Mouse (Mus musculus): ENCODE data around the gene Wnt7b. TPM values are rescaled to one million over a fixed set of nuclear protein-coding genes. Genes with fewer than 3 reads are reported as not detected.

Wnt7b gene
- polyA plus RNA-seq, 1 experiment from 2014 or later: 0.18 TPM

- WGBS (ENCODE audit: insufficient replicate concordance): 48% methylated on average over 3 of the region's 3 CpGs
- Histone ChIP-seq H3K4me1 (replicated peaks) (no peaks in the 10 kb centered on the region), H3K27ac (replicated peaks) (no peak overlapping the region), H3K9me3 (replicated peaks) (no peaks in the 10 kb centered on the region), H3K4me3 (replicated peaks) (no peak overlapping the region), H3K36me3 (replicated peaks) (no peaks in the 10 kb centered on the region), H3K4me2 (no peak overlapping the region), H3K9ac (no peak overlapping the region), H3K27me3 (peaks cover 8% of the 10 kb centered on the region)
- ATAC-seq (ENCODE audit: insufficient read depth): no peak
Observed at GRCm38 (mm10) chr15:85568402-85568801, 13.9 kb downstream of the Wnt7b start.

GRCm38 (mm10) chr15:85564966-85565365, 17.3 kb downstream of the Wnt7b start:
- 70% methylated on average over 5 of the region's 5 CpGs for WGBS (ENCODE audit: insufficient replicate concordance)

DNA sequence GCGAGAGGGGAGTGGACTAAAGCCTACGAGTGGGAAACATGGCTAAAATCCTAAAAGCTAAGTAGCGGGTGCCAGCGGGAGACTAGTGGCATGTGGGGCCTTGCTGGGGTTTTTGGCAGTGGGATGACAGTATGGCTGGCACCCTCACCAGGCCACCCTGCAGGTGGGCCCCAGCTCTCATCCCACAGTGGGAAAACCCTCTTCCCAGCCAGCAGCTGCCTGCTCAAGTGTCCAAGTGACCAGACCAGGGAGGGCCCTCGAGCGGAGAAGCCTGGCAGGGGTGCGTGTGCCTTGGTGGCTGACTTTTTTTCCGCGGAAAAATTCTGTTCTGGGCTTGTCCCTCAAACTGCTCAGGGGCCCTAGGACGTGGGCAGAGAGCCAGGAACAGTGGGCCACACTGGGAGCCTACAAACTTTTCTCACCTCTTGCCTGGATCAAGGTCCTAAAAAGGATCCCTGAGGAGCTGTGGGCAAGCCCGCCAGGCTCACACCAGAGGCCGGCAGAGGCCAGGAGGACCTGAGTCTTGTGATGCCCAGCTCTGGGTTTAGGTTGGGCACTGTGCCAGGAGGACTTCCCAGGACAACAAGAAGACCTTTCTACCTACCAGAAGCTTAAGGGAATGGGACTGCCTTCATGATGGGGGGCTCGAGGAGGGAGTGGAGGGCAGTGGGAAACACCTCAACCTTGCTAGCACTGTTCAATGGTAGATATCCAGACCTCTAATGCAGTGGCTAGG, 18.1 kb downstream of the Wnt7b start:
- WGBS (ENCODE audit: insufficient replicate concordance): 65% methylated on average over 13 of the region's 13 CpGs
- ATAC-seq (ENCODE audit: insufficient read depth): no peak
- H3K4me2 ChIP-seq: no peak overlapping the region

More at GRCm38 (mm10) chr15:85564966-85565365, 17.3 kb downstream of the Wnt7b start:
- H3K9me3 ChIP-seq (replicated peaks): no peaks in the 10 kb centered on the region
- no peaks in the 10 kb centered on the region; the same call in 1 of the 2 replicates for H3K27me3 ChIP-seq
- H3K36me3 ChIP-seq (replicated peaks): no peaks in the 10 kb centered on the region
- no peak overlapping the region for H3K4me3 ChIP-seq (replicated peaks)
- H3K4me2 ChIP-seq: no peak overlapping the region
- H3K9ac ChIP-seq: no peak overlapping the region
- no peaks in the 10 kb centered on the region for H3K4me1 ChIP-seq (replicated peaks)
- no peak for ATAC-seq (ENCODE audit: insufficient read depth)
- H3K27ac ChIP-seq (replicated peaks): no peak overlapping the region

GRCm38 (mm10) chr15:85561953-85562352, 20.3 kb downstream of the Wnt7b start:
- Histone ChIP-seq H3K27me3 (no peaks in the 10 kb centered on the region; the same call in 1 of the 2 replicates), H3K9ac (no peak overlapping the region), H3K4me2 (no peak overlapping the region), H3K4me1 (replicated peaks) (no peaks in the 10 kb centered on the region), H3K27ac (replicated peaks) (no peak overlapping the region), H3K9me3 (replicated peaks) (no peaks in the 10 kb centered on the region), H3K36me3 (replicated peaks) (no peaks in the 10 kb centered on the region), H3K4me3 (replicated peaks) (no peak overlapping the region)
- no peak for ATAC-seq (ENCODE audit: insufficient read depth)
- 74% methylated on average over 12 of the region's 12 CpGs for WGBS (ENCODE audit: insufficient replicate concordance)

More for the DNA sequence above, 18.1 kb downstream of the Wnt7b start:
- Histone ChIP-seq H3K36me3 (replicated peaks) (no peaks in the 10 kb centered on the region), H3K27ac (replicated peaks) (no peak overlapping the region), H3K4me1 (replicated peaks) (no peaks in the 10 kb centered on the region), H3K9me3 (replicated peaks) (no peaks in the 10 kb centered on the region), H3K9ac (no peak overlapping the region), H3K27me3 (no peaks in the 10 kb centered on the region; the same call in 1 of the 2 replicates), H3K4me3 (replicated peaks) (no peak overlapping the region)

DNA sequence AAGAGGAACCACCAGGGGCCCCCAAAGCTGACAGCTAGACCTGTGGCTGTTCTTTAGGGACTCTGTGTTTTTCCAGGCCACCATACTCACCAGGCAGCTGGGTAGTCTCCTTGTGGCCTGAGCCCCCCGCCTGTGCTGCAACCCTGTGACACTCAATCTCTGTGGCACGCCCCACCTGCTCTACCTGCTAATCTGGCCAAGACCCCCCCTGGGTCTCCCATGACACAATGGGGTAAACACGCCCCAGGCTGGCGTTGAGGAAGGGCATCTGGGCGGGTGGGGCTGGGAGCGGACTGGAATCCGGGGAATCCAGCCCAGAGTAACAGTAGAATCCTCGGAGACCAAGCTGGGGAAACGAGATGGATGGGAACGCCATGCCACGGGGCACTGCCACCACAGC, 21.4 kb downstream of the Wnt7b start:
- no peaks in the 10 kb centered on the region for H3K4me1 ChIP-seq (replicated peaks)
- no peaks in the 10 kb centered on the region; the same call in 1 of the 2 replicates for H3K27me3 ChIP-seq
- no peak overlapping the region for H3K4me3 ChIP-seq (replicated peaks)
- ATAC-seq (ENCODE audit: insufficient read depth): no peak
- H3K9ac ChIP-seq: no peak overlapping the region
- WGBS (ENCODE audit: insufficient replicate concordance): 54% methylated on average over 11 of the region's 11 CpGs
- H3K9me3 ChIP-seq (replicated peaks): no peaks in the 10 kb centered on the region
- H3K27ac ChIP-seq (replicated peaks): no peak overlapping the region
- no peaks in the 10 kb centered on the region for H3K36me3 ChIP-seq (replicated peaks)
- H3K4me2 ChIP-seq: no peak overlapping the region

DNA sequence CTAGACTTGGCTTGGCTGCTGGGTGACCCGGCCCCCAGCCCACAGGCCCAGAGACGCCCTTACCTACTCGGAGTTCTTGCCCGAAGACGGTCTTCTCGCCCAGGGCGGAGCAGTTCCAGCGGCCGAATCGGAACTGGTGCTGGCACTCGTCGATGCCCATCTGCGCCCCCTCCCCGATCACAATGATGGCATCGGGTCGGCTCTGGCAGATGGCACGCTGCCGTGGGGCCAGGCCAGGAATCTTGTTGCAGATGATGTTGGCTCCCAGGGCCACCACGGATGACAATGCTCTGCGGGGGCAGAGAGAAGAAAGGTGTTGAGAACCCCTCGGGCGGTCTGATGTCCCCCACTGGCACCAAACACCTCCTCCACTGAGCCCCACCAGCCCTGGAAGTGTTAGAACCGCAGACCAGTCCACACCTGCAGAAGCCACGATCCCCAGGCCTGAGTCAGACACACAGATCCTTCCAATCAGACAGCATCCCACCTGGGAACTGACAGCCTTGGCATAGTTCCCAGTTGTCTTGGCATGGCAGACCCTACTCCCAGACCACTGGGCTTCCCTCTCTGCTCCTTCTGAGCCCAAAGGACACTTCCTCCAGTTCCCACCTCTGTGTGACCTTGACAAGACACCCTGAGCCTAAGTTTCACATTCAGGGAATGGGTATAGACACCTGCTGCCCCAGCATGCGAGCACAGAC, 23.3 kb downstream of the Wnt7b start:
- Histone ChIP-seq H3K4me3 (replicated peaks) (no peak overlapping the region), H3K9ac (no peak overlapping the region), H3K27me3 (no peaks in the 10 kb centered on the region; the same call in 1 of the 2 replicates), H3K36me3 (replicated peaks) (no peaks in the 10 kb centered on the region), H3K4me2 (no peak overlapping the region), H3K4me1 (replicated peaks) (no peaks in the 10 kb centered on the region), H3K27ac (replicated peaks) (no peak overlapping the region), H3K9me3 (replicated peaks) (no peaks in the 10 kb centered on the region)
- ATAC-seq (ENCODE audit: insufficient read depth): no peak
- WGBS (ENCODE audit: insufficient replicate concordance): 77% methylated on average over 25 of the region's 25 CpGs

GRCm38 (mm10) chr15:85555799-85556198, 26.5 kb downstream of the Wnt7b start:
- ATAC-seq (ENCODE audit: insufficient read depth): no peak
- Histone ChIP-seq H3K4me2 (no peak overlapping the region), H3K27ac (replicated peaks) (no peak overlapping the region), H3K9ac (no peak overlapping the region), H3K9me3 (replicated peaks) (no peaks in the 10 kb centered on the region), H3K4me3 (replicated peaks) (no peak overlapping the region), H3K27me3 (no peaks in the 10 kb centered on the region; the same call in 1 of the 2 replicates), H3K4me1 (replicated peaks) (no peaks in the 10 kb centered on the region), H3K36me3 (replicated peaks) (no peaks in the 10 kb centered on the region)
- 60% methylated on average over 10 of the region's 10 CpGs for whole genome bisulfite sequencing (ENCODE audit: insufficient replicate concordance)

DNA sequence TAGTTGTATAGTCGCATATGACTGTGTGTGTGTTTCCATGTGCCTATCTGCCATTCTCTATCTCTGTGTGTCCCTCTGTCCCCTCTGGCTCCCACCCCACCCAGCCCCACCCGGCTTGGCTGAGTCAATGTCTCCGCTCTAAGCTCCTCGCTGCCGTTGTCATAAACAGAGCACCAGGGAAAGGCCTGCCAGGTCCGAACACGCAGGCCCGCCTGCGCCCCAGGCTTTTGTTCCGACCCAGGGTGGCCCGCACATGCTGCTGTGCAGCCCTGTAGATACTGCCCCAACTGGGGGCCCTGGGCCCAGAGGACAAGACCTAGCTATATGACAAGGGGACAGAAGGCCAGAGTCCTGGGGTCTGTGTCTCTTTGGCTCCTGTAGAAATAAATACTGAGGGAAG, 28.9 kb downstream of the Wnt7b start:
- Histone ChIP-seq H3K27me3 (no peaks in the 10 kb centered on the region), H3K4me2 (no peak overlapping the region), H3K9me3 (replicated peaks) (no peaks in the 10 kb centered on the region), H3K9ac (no peak overlapping the region), H3K36me3 (replicated peaks) (no peaks in the 10 kb centered on the region), H3K4me3 (replicated peaks) (no peak overlapping the region), H3K27ac (replicated peaks) (no peak overlapping the region), H3K4me1 (replicated peaks) (no peaks in the 10 kb centered on the region)
- 72% methylated on average over 11 of the region's 11 CpGs for WGBS (ENCODE audit: insufficient replicate concordance)
- ATAC-seq (ENCODE audit: insufficient read depth): no peak

DNA sequence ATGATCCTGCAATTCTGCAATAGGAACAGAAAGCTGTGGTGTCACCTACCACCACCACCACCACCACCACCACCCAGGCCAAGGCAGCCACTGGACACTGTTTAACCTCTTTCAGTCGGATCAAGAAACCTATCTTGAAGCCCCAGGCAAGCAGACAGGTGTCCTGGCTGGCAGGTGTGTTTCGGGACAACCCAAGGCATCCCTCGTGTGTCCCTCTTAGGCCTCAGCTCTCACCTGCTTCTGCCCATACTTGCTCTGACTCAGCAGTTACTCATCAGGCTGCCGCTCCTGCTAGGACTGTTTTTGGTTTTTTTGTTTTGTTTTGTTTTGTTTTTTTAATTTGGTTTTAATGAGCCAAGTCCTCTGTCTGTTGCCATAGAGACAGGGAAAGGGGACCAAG, 35.8 kb downstream of the Wnt7b start:
- no peaks in the 10 kb centered on the region for H3K4me1 ChIP-seq (replicated peaks)
- H3K9me3 ChIP-seq (replicated peaks): no peaks in the 10 kb centered on the region
- no peak overlapping the region for H3K4me2 ChIP-seq
- H3K27me3 ChIP-seq: 0 out of 2 replicates have a peak, but pooled peaks cover 3% of the 10 kb centered on the region
- WGBS (ENCODE audit: insufficient replicate concordance): 56% methylated on average over 4 of the region's 4 CpGs
- H3K36me3 ChIP-seq (replicated peaks): no peaks in the 10 kb centered on the region
- no peak overlapping the region for H3K9ac ChIP-seq
- H3K27ac ChIP-seq (replicated peaks): no peak overlapping the region
- no peak overlapping the region for H3K4me3 ChIP-seq (replicated peaks)
- ATAC-seq (ENCODE audit: insufficient read depth): no peak

DNA sequence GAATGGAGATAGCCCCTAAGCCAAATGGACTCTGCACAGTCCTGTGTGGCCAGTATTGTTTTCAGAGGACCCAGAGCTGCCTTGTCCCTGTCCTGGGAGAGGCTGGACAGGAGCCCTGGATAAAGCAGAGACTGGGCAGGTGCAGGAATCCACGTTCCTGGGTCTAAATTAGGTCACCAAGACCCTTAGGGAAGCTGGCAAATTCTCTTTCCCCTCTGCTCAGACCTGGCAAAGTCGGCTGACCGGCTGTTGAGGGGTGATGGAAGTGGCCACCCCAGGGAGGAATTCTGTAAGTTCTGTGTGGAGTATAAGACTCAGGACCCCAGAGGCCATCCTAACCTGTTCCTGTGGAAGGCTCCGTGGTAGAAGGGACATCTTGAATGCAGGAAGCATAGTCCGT, 36.9 kb downstream of the Wnt7b start:
- Histone ChIP-seq H3K9ac (no peak overlapping the region), H3K4me3 (replicated peaks) (no peak overlapping the region), H3K27ac (replicated peaks) (no peak overlapping the region), H3K36me3 (replicated peaks) (no peaks in the 10 kb centered on the region), H3K27me3 (0 out of 2 replicates have a peak, but pooled peaks cover 3% of the 10 kb centered on the region), H3K4me1 (replicated peaks) (no peaks in the 10 kb centered on the region), H3K9me3 (replicated peaks) (no peaks in the 10 kb centered on the region), H3K4me2 (no peak overlapping the region)
- WGBS (ENCODE audit: insufficient replicate concordance): 39% methylated on average over 5 of the region's 5 CpGs
- ATAC-seq (ENCODE audit: insufficient read depth): no peak

GRCm38 (mm10) chr15:85538170-85538569, 44.1 kb downstream of the Wnt7b start:
- no peak overlapping the region for H3K4me2 ChIP-seq
- H3K27ac ChIP-seq (replicated peaks): no peak overlapping the region
- ATAC-seq (ENCODE audit: insufficient read depth): no peak
- H3K36me3 ChIP-seq (replicated peaks): no peaks in the 10 kb centered on the region
- H3K4me1 ChIP-seq (replicated peaks): no peaks in the 10 kb centered on the region
- H3K9ac ChIP-seq: no peak overlapping the region
- WGBS (ENCODE audit: insufficient replicate concordance): 55% methylated on average over 11 of the region's 11 CpGs
- H3K9me3 ChIP-seq (replicated peaks): no peaks in the 10 kb centered on the region
- H3K27me3 ChIP-seq: 0 out of 2 replicates have a peak, but pooled peaks cover 3% of the 10 kb centered on the region
- H3K4me3 ChIP-seq (replicated peaks): no peak overlapping the region
